Mouse (Mus musculus) natural killer cell, adult 2 months (primary cell): ENCODE measurements at regions not wholly inside any gene's neighbourhood (a gene's known extent, or its start where the extent isn't known, plus 50 kb on each side); places are given as distances from the start of the nearest gene placed in this dataset.

Source experiments
- DNase-seq, 2 experiments: peaks; one replicate each; pipeline ENCODE4 v3.0.0; 2022; ENCODE audit warnings: low spot score in 2 of 2

- DNase-seq: no peak
These were observed 51.8 kb upstream of the 1190002N15Rik start for GRCm38 (mm10) chr9:94589672-94590071.

- no peak for DNase-seq
These were observed 64.7 kb upstream of the Slc9a9 start for GRCm38 (mm10) chr9:94604993-94605392.

DNA sequence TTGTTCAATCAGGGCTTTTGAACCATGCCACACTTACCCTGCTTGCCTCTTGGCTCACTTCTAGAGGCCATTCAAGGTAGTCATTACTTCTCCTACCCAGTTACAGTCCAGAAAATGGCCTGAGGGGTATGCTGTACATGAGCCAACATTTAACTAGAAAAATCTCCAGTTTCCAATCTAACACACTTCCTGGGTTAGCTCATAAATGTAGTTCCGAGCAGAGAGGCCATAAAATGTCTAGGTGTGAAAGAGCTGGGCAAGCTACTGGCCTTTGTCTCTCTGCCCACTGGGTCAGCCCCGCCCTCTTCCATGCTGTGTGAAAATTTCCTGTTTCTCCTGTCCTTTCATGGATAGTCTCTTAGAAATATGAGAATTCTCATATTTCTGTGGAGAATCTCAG is 63.3 kb upstream of the Slc9a9 start:
- no peak for DNase-seq

DNA sequence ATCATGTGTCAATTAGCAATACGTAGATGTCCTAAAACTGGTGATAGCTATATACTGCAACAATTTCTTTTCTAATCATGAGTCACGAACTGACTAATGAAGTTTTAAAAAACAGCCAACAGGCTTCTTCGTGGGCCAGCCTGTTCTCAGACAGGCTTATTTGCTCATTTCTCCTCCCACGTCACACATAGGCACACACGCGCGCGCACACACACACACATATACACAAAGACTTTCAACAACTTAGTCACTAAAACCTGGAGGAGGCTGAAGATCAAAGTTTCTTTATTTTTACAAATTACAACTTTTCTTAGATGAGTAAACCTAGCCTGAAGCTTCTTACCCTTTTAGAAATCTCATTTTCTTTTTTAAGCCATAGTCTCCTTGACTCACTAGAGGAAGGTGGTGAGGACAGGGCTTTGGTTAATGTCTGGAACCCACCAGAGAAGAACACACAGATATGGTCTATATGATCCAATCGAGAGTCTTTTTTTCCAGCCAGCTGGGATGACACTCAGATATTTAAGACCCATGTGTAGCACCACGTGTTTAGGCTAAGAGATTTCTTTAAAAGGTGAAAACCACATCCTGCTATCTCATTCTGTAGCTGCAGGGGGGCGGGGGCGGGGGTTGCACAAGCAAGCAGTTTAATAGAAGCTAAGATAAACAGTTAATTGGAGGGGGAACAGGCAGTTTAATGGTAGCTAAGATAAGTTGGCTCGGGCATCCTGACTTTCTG is 62.5 kb upstream of the Slc9a9 start:
- peak; percentile 8 to 40 for DNase-seq

DNA sequence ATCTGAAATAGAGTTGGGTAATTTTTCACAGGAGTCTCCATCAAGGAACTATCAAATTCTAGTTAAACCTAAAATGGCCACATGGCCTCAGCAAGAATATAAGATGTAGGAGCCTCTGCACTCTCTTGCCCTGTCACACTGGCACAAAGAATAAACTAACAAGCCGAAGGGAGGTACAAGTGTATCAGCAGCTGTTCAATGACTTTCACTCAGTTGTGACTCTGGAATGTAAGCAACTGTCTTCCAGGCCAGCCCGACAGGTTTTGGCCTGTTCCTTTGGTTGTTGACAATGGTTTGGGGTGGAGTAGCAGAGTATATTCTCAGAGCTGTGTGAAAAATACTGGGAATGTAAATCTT is 62.0 kb upstream of the Slc9a9 start:
- no peak for DNase-seq

DNA sequence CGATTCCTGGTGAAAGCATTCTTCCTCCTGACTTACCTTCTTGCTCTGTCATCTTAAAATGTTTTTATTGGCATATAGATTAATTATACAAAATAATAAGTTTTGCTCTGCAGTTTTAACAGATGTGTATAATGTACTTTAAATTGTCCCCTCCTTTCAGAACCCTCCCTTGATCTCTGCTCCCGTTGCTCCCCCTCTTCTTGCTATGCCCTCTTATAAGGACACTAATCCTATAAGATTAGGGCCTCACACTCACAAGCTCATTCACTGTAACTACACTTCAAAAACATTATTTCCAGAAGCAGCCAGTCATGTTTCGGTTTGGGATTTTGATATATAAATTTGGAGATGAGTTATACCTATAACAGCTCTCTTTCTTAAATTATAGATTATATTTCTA is 59.6 kb upstream of the Slc9a9 start:
- no peak for DNase-seq

DNA sequence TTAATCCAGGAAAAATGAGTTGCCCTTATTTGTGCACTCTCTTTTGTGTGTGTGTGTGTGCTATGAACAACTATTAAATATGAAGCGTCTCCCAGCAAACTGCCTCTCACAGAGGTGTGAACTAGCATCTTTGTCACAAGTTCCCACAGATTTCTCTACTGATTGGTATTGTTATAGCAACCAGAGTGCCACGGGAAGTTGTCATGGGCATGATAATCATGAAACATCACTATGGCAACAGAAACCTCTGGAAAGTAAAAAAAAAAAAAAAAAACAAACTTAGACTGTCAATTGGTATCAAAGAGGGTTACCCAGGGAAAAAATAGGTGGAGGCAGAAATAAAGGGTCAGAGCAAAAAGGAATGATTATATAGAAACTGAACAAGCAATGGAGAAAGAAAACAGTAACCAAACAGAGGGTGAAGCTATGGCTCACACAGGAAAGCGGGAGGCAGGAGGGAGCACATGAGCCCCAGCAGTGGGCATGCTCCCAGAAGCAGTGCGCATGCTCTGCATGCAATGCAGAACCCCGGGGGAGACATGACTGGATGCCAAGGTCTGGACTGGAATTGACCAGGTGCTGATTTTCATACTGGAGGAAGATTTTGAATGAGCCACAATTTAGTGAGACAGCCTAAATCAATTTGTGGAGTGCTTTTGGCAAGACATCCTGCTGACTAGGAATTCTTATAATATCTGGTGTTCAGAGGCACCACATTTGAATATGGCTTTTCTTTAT is 58.9 kb upstream of the Slc9a9 start:
- peak in 1 of 2 experiments; percentile 28 for DNase-seq

DNA sequence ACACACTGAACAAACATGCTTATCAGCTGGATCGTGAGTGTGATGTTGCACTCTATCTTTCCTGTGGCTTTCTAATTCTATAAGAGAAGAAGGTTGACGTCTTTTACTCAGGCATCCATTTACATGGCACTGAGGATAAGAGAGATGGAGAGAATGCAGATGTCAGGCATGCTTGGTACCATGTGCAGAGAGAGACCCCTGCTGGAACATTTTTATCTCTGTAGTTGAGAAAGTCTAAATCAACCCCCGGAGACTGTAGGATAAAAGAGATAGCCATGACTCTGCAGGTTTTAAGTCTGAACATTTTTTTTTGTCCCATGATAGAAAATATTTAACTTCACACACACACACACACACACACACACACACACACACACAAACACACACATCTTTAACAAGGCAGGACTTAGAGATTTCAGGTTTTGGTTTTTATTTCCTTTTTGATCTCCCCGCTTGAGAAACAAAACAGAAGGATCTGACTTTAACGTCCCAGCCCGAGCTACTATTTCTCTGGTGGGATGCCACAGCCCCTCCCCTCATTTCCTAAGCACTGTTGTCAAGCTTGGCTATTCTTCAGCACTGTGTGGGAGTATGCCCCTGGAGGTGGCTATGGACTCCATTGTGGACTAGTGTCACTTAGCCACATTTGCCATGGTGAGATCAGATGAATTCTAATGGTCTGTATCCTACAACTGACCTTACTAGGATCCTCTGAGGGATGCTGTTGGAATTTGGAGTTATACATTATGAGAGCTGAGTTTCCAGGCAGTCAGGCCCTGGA is 55.6 kb upstream of the Slc9a9 start:
- DNase-seq: peak; percentile 36 to 44

- DNase-seq: no peak
These were observed 54.5 kb upstream of the Slc9a9 start for GRCm38 (mm10) chr9:94615205-94615604.

- no peak for DNase-seq
These were observed 51.5 kb upstream of the Slc9a9 start for GRCm38 (mm10) chr9:94618079-94618786.
